Mouse (Mus musculus) mouse embryonic stem cell (cell line): ENCODE data around the gene Fign.

ENCODE experiments used
- in situ Hi-C, 2 experiments: fragments of 300-500 bp; cut with MboI; formaldehyde crosslinking; loops; 1 replicate in 1 of 2; 3 replicates in 1 of 2; pipeline ENCODE4 v1.14.3; 2019 to 2020; ENCODE audit warnings: low sequenced_read_pairs in 2 of 2, low pct_unique_long_range_greater_than_20kb in 1 of 2, mixed read lengths in 1 of 2; ENCODE audit not compliant: unreplicated experiment in 1 of 2

Gene Fign

DNA sequence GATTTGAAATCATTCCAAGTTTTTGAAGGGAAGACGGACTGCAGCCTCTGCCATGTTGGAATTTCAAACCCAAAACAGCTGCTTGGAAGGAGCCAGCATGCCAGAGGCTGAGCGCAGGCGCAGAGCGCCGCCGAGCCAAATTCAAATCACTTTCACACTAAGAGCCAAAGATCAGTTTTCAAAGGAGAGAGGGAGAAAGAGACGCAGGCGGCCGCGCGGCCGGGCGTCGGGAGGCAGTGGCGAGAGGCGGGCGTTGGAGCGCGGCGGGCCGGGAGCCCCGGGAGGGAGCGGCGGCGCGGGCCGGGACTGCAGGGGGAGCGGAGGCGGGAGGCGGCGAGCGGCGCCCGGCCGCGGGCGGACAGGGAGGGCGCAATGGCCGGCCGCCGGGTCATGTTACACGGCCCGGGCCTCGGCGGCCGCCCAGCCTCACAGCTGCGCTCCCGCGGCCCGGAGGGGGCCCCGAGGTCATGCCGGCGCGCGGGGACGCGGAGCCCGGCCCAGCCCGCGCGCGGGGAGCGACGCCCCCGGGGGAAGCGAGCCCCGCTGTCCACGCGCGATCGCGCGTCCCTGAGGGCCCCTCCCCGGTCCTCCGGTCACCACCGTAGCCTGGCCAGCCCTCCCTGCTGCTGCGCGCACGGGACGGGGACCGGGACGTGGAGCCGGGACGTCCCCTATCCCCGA is at the start of gene Fign:
Gene Fign (minus strand): TSS at position 102 of the 681 bp plus-strand sequence.
- in situ Hi-C loops = no loop called here

DNA sequence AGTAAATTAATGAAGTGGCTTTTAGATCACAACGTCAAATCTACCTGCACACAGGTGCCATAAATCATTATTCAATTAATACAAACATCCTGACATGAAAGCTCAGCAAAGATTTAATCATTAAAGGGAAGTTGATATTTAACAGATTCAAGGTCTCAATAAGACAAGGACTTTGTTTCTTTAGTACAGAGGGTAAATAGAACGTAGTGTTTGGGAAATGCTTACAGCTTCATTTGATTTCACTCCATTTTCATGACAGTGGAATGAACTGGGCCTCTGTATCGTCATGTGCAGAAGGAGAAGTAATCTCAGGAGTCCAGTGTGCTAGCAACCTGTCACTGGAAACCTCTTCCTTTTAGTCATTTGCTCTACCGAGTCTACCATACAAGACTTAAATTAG is 35.8 kb upstream of the Fign start:
- in situ Hi-C loops = no loop called here

DNA sequence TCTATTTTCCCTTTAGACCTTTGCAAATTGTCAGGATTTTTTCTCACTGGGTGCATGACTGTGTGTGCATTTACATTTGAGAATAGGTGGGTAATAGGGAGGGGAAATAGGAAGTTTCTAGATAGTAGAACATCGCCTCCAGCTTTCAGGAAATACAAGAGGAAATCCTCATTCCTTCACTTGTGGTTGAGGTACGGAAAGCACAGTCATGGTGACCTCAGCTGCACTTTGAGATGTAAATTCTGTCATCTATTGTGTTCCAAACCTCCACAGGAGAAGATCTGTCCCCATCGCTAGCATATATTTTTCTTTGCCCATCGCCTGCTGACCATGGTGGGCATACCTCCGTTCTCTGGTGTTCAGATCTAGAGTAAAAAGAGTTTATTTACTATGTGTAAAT is 22.7 kb upstream of the Fign start:
- in situ Hi-C loops = no loop called here

DNA sequence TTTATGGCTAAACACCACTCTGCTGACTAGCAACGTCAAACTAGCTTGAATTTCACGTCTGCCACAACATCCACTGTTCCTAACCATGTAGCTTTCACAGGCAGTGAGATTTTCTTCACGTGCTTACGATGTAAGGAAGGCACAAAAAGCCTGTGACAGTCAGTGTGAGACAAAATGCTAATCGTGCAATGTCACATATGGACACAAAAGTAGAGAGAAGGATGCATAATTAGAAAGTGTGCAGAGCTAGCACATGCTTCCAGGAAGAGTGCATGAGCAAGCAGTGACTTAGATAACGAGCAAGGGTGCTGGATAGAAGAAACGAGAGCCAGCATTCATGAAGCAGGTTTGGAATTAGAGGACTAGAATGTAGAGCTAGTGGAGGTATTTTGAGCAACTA is 18.8 kb upstream of the Fign start:
- in situ Hi-C loops = no loop called here

DNA sequence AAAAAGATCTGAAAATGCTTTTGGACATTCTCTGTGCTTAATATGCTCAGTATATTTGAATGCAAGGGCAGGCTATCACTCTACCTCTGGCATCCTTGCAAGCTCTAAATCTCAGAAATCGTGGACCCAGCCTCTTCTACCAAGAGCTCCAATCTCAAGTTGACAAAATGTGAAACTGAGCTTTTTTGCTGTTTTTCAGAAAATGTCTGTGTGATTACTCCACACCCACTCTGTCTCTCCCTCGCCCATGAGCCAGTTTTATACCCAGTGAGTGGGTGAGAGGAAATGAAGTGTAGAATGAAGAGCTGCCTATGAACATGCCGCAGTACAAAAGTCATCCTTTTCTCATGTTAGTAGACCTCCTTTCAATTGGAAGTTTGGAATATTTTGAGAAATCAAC is 13.3 kb upstream of the Fign start:
- in situ Hi-C loops = no loop called here

DNA sequence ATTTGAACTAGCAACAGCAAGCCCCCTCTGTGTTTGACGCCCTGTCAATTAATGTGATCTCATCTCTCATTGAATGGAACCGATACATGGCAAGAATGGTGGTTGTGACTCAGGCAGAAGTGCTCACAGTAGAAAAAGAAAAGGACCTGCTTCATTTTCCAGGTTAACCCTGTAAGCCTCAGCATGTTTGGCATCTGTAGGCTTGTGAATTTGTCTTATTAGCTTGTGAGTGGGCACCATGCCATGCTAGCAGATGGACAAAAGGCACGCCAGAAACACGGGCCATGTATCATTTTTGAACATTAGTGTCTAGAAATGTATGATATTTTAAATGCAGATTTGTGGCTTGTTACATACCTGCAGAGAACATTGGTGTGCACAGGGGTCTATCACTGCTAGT is 12.0 kb upstream of the Fign start:
- in situ Hi-C loops = no loop called here

DNA sequence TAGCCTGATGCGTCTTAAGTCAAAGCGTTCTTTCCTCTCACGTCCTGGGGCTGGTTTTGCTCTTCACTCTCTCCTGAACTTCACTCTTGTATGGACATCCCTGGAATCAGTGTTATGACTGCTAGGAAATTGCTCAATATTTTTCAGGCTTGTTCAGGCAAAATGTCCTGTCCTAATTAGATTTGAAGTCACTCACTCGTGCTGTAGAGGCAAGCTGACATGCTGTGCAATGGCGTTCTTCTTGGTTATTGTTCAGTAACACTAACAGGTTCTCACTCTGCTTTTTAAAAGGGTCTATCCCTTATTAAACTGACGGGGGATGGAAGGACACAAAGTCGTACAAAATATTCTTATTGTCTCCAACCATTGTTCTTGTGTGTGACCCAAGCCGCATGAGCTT is 10.2 kb upstream of the Fign start:
- in situ Hi-C loops = no loop called here

DNA sequence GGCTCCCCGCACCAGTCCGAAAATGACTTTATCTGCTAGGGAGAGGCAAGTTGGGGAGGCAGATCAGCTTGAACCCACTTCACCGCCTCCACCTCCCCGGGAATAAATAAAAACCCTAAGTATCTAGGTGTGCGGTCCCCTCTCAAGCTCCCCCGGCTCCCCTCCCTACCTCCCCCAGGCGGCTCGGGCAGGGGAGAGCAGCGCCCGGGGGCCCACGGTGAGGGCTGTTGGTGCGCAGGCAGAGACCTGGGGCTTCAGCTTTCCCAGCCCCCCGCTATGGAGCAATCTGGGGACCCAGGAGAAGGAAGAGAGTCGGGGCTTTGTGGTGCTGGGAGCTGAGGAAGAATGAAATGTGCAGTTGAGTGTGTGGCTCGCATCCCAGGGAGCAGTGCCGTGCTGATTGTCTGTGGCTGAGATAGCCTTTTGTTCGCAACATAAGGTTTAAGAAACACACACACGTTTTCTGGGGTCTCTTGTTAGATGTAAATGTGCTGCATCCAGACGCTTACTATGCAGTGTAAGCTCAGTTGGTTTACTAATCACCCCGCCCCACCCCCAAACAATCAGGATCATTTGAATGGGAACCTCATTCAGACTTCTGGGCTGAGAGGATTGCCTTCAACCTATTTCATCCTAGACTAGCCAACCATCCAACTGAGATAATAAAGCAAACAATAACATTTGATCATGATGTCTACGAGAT is 931 bp upstream of the Fign start:
- in situ Hi-C loops = no loop called here

DNA sequence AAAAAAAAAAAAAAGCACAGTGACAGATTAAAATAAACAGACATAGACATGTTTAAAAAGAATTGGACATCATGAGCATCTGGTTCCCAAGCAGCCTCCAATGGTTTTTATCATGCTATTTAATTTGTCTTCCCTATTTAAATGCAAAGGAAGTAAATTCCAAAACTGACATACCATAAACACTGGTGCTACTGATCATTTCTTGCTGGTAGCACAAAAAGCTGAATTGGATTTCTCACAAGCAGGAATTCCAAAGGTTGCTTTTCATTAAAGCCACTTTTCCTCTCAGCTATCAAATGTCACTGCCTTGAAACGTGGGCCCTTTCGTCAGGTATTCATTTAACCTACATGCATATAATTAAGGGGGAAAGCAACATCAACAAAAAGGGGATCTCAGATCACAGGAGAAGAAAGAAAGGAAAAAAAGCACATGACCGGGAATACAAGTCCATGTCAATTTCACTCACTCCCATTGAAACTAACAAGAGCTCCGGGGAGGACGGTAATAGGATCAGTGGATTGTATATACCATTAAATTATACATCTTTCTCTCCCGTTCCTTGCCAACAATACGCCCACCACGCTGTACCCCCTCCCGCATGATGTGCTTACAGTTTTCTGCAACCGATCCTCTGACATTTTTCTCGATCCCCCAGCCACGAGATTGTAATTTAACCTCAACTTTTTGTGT is 972 bp downstream of the Fign start:
- in situ Hi-C loops = no loop called here

DNA sequence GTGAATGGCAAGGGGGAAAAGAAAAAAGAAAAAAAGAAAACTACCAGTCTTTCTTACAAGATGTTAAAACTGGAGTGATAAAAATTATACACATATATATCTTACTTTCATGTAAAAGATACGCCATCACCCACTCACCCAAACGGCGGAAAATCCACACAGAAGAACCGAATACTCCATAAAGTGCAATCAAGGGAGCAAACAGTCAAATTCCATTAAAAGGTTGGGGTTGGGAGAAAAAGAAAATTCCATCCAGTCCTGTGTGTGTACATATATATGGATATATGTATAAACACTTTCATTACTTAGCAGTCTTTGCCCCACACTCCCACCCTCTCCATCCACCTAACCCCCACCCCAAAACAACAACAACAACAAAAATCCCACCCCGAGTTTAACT is 1.7 kb downstream of the Fign start:
- in situ Hi-C loops = no loop called here

DNA sequence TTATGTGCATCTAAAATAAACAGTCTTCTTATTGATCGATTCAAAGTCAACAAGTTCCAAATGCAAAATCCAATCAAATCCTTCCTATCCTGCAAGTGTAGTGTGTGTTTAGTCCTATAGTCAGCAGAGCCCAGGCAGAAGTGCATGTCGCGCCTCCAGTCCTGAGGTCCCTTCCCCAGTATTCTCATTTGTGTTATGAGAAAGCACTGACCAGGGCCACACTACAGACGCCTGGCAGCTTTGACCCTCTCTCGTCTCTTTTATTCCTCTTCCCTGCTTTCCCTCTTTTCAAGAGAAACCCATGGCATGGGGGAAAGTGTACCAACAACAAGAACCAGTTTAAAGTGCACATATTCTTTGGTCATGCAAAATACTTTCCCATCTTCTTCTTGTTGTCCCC is 2.3 kb downstream of the Fign start:
- in situ Hi-C loops = no loop called here

DNA sequence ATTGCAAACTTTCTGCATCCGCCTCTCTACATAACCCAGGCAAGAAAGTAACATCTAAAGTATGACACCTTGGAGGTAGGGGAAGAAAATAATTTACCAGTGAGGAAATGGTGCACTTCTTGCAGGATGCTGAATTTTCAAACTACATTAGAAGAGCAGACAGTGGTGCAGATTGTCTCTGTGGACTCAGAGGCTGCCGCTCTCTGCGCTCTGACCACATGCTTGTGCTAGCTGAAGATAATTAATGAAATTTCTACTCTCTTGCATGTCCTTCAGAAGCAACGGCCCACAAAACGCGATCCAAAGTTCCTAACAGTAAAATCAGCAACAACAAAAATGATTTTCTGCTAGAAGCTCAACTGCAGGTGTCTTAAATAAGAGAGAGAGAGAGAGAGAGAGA is 4.8 kb downstream of the Fign start:
- in situ Hi-C loops = no loop called here

DNA sequence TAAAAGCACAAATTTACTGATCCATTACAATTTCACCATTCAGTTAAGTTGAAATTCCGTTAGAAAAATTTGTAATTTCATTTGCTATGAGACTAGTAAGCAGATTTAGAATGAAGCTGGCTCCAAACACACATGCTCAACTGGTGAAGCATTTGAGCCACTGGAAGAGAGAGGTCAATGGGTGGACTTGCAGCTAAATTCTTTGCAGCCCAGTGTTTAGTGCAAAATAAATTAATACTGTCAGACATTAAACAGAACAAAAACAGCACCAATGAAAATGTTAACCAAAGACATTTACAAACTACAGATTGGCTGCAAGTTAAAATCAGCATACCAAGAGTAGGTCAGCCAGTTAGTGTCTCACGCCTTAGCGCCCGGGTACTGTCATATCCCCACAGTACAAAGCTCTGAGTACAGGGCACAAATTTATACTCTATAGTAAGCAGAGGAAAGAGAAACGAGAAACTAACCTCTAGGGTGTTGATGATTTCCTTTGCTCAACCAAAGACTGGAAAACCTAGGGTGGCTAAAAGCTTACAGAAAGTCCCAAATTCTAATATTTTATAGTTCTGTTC is 13.9 kb downstream of the Fign start:
- in situ Hi-C loops = no loop called here

DNA sequence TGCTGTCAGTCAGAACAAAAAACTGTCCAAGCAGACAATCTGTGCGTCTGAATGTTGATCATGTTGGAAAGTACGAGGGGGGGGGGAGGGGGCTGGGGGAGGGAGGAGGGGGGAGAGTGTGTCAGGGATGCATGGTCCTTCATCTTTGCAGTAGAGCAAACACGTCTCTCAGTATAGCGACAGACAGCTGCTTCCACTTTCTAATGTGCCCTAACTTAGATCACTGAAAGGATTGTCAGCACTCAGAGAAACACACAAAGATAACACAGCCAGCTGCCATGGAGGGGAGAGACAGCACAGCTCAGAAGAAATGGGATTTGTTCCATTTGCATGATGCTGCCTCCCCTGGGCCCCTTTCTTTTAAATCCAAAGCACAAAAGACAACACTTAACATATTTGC is 18.1 kb downstream of the Fign start:
- in situ Hi-C loops = no loop called here

DNA sequence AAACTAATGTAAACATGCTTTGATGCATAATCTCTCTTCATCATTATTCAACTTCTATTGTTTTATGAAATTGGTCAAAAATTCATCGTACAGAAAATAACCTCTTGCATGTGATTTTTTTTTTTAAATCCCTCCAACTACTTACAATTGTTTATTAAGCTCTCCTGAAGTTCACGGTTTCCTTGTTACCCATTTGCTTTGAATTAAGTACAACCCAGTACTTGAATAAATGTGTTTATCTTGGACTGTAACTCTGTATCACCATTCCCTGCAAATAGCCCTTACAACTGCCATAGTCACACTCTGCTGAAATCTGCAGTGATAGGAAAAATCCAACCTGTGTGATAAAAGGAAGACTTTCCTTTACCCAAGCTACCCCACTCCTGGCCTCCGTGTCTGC is 19.3 kb downstream of the Fign start:
- in situ Hi-C loops = no loop called here

DNA sequence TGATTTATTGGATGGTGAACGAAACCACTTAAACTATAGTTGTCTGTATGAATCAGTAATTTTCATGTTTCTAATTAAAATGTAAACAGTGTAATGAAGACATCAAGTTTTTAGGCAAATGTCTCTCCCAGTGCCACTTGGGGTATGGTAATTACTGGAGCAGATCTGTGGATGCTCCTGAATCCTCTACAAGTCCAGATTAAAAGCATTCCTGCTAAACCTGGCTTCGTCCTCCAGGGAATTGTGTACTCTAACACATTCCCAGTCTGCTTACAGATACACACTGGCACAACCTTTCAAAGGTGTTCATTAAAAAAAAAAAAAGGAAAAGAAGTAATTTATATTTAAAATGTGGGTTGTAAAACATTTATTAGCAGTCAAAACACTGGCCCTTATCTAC is 20.0 kb downstream of the Fign start:
- in situ Hi-C loops = no loop called here

DNA sequence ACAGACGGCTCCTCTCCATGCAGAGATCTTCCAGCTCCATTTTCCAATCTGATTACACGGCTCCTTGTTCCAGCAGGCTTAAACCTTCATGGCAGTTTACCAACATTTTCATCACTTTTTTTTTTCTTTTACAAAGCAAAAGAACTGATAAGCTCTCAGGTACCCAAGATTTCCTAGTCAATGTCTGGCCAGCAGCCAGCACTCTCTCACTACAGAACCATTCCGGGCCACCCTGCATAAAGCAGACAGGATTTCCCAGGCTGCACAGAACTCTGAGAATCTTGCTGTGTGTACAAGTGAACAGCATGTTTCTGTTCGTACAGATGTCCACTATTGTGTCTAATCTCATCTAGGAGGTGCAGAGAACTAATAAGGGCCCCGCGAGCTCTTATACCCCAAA is 22.0 kb downstream of the Fign start:
- in situ Hi-C loops = no loop called here

DNA sequence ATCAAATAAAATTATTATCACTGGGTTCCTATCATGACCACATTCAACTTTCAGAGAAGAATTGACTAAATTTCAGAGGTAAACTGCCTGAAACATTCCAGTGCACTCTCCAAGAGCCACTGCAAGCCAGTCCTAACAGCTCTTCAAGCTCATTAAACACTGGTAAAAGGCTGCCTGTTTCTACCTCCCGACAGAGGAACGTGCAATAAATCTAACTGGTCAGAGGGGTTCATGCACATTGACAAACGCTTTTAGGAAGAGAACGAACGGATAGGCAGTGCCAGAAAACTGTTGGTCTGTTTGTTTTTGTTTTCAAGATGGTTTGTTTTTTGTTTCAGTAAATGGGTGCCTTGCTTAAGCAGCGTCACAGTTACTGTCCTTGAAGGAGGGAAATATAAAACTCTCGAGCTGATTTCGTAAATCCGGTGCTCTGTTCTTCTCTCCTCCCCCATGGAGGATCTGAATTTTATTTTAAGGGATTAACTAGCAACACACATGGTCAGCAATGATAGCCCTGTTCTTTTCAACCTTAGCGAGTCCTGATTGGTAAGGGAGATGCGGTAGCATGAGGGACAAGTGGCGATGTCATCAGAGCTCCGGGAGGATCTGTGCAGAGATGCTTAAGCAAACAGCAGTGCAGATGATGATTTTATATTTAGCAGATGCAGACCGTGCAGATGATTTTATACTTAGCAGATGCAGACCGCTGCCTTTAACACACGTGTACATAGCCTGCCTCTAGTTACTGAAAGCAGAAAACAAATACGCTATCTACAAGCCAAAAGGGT is 23.0 kb downstream of the Fign start:
- in situ Hi-C loops = no loop called here

DNA sequence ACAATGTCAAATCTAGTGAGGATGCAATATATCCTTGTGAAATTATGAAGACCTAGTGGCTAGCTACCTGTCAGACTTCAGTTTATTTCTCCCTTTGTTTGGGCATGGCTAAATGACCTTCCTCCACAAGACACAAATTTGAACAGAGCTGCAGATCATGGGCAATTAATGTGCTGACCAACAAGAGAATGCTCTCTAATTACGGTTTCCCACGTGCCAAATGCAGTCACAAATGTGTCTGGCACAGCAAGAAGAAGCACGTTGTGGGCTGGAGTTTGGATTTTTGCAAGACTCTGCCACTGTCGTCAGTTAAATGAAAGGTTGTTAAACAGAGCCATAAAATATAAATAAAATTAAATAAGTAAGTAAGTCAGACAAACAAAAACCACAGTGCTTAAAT is 25.7 kb downstream of the Fign start:
- in situ Hi-C loops = no loop called here
